Mouse (Mus musculus): Measurements from ENCODE around the gene Ankrd66. TPM values are rescaled to one million over a fixed set of nuclear protein-coding genes. Genes with fewer than 3 reads are reported as not detected.

Gene Ankrd66
- total RNA-seq (2022): under 1 TPM in 1 of 4 experiments, not detected in 3; 0.30 TPM

DNA sequence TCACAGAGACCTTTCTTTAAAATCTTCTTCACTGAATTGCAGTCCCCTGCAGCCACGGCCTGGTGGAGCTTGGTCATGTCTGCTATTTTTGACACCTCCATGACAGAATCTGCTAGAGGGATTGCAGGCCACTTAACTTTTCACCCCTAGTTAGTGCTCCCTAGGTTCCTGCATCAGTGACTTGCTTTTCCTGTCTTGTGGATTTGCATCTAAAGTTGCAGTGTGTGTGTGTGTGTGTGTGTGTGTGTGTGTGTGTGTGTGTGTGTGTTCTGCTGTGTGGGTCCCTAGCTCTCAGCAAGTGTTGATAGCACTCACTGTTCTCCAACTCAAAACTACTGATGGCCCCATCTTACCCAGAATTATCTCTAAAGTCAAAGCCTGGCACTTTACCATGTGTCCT lies at the start of gene Ankrd66:
Ankrd66 (minus strand) TSS at position 101 of the 400 bp plus-strand sequence.
- DNase-seq: no peak

GRCm38 (mm10) chr17:43592296-43593291 lies 49.2 kb upstream of the Ankrd66 start:
- DNase-seq: no peak

- no peak for DNase-seq
Observed at GRCm38 (mm10) chr17:43590531-43590930, 47.1 kb upstream of the Ankrd66 start.

GRCm38 (mm10) chr17:43589750-43590149 lies 46.3 kb upstream of the Ankrd66 start:
- DNase-seq: no peak

DNA sequence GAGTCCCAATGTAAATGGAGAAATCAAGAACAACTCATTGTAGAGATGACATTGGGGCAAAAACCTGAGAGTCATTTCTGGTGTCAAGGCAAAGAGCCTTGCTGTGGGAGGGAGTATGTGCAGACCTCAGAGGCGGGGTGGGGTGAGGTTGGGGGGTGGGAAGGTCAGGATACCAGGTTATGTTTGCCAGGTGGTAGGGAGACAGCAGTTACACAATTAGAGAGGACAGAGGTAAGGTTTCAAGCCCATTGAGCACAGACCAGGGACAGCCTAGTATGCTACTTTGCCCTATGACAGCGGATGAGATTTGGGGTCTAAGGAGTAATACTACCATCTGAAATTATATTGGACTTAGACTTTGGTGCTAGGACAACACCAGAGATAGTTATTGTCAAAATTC lies 43.8 kb upstream of the Ankrd66 start:
- no peak for DNase-seq

GRCm38 (mm10) chr17:43584771-43585170 lies 41.3 kb upstream of the Ankrd66 start:
- no peak for DNase-seq

DNA sequence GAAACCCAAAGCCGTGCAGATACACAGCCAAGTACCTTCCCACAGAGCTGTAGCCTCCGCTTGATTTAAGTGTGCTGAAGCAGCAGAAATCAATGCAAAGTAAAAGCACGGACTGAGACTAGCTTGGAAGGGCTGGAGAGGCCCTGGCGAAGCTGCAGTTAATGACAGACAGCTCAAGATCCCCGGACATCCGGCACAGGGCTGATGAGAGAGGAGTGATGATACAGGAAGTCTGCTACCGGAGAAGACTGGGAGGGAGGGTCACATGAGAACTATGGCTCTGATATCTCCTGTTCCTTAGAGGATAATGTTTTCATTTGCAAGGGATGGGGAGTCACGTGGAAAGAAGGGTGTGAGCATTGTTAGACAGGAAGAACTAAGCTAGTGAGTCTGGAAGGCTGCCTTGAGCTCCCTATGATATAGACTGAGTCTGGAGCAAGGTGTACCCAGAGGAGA lies 37.6 kb upstream of the Ankrd66 start:
- no peak for DNase-seq

- no peak for DNase-seq
Observed at GRCm38 (mm10) chr17:43580456-43580855, 37.0 kb upstream of the Ankrd66 start.

GRCm38 (mm10) chr17:43573624-43574073 lies 30.2 kb upstream of the Ankrd66 start:
- no peak for DNase-seq

- no peak for DNase-seq
Observed at GRCm38 (mm10) chr17:43569287-43569686, 25.8 kb upstream of the Ankrd66 start.

- DNase-seq: no peak
Observed at GRCm38 (mm10) chr17:43567992-43568888, 24.8 kb upstream of the Ankrd66 start, which contains the start of gene Pla2g7. Gene Pla2g7, plus strand, starts transcription at chr17:43568098.

DNA sequence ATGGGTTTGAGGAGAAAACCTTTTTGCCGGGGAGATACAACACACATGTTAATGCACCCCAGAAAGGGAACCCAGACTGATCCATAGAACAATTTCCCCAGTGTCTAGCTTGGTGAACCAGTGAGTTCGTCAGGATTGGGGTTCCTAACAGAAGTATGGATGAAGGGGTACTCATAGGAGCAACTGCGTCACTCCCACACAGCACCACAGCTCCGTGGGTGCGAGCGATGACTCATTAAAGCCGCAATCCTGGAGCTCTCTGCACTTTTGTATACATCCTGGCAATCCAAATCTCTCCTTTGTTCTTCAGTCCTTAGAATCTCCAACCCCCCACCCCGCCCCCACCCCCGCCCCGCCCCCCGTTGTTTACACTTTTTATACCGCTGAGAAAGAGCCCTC lies 24.2 kb upstream of the Ankrd66 start:
- no peak for DNase-seq

- no peak for DNase-seq
Observed at GRCm38 (mm10) chr17:43563192-43563987, 20.0 kb upstream of the Ankrd66 start.

DNA sequence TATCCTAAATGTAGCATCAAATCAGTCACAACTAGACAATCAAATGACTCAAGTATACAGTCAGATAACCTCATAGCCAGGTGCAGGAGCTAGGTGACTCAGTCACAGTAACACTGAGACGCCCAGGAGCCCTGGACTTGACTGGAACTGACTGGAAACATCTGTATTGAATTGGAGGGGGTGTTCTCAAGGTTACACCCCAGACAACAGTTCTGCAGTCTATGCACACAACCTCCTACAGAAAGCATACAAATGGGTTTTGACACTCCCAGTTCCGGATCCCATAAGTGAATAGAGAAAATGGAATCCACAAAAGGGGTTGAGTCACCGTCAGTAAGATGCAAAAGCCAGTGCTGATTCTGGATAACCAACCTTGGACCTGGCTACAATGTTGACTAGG lies 15.2 kb upstream of the Ankrd66 start:
- DNase-seq: no peak

DNA sequence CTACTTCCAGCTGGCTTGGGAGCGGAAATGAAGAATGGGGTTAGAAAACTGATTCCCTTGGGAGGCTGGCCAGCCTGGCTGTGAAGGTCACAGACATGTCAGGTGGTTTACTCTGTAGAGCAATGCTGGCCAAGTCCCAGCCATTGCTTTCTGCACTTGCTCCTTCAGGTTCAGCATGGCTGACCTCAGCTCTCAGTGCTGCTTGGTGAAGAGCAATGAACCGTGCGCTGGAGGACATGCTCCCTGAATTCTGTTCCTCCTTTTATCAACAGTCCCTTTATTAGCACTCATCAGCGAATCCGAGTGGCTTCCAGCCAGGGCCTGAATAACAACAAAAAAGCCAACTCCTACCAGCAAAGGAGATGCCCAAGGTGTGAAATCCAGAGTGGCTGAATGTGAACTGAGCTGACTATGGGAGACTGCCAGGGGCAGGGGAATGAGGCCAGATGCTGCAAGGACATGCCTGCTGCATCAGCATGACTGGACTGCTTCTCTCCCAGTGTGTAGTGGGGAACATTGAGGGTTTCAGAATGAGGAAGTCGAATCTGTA lies 14.2 kb upstream of the Ankrd66 start:
- peak; percentile 30 for DNase-seq

GRCm38 (mm10) chr17:43557104-43557503 lies 13.7 kb upstream of the Ankrd66 start:
- no peak for DNase-seq

DNA sequence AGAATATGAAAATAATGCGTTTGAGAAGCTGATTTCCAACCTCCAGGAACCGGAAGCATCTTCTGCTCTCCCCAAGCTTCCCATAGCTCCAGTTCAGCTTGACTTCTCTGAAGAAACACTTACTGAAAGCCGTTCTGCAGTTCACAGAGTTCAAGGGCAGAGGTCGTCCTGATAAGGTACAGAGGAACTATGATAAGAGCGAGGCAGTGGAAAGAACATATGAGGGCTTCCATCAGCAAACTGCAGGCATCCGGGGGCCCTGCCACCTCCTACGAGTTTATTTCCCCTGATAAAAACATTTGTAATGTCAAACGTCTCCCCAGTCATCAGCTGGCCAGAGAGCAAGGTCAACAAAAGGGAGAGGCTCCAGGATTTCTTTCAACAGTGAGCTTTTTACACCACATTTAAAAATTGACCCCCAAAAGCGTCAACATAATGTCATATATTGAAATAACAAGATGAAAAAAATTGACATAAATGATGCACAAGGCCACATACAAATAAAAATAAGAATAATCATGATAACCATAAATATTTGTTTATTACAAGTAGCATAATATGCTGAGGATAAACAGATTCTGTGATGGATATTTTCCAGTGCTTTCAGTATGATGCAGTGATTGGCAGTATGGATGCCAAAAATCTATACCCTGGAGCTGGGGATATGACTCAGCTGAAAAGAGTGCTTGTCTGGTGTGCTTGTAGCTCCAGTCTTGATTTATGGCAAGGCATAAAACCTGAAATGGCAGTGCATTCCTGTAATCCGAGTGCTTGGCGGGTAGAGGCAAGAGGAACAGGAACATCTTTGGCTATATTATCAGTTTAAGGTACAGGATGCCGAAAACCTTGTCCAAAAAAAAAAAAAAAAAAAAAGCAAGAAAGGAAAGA lies 11.3 kb upstream of the Ankrd66 start:
- DNase-seq: peak; percentile 7

DNA sequence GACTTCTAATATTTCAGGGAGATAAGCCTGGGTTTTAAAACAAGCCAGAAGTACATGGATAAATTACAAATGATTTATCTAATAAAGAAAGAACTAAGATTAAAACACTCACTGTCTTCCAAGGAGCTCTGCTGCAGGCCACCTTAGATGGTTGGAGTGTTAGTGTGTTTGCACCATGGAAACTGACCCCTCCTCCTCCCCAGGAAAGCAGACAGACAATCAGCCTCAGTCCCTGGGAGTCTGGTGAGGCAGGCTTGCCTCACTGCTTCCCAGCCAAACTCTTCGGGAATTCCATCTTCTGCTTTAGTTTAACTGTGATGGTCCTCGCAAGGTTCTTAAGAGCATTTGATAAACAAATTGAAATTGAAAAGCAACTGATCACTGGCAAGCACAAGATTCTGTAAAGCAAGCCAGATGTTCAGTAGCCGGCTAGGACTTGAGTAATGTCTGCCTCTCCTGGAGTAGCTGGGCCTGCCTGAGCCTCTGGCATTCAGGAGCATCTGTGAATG lies 7.7 kb upstream of the Ankrd66 start:
- DNase-seq: no peak

DNA sequence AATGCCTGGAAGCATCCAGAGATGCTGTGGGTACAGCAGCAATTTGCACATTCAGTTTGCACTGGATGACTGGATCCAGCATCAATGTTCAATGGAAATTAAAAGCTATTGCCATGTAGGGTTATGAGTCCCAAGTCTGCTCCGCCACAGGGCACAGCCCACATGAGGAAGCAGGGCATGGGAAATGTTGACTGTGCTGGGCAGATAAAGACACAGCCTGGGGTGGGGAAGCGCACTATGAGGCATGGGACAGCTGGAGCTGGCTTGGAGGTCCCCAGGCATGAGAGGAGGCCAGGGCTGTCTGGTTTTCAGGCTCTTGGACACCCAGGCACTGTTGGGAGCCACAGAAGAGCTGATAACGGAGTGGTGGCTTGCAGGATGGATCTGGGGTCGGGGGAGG lies 601 bp upstream of the Ankrd66 start:
- DNase-seq: no peak

DNA sequence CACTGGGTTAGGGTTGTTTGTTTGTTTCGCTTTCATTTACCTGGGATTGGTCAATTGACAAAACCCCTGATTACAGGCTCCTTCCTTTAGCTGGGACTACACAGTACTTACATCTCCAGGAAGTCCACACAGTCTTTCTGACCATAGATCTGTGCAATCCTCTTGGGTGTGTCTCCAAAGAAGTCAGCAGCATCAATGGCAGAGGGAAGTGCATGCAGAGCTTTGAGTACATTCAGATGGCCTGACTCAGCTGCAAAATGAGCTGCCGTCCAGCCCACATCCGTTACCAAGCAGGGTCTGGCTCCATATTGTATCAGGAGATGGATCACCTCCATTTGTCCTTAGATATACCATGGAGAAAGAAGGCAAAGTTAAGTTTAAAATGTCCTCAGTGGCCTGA lies 4.7 kb downstream of the Ankrd66 start:
- no peak for DNase-seq

All from adrenal gland, adult 8-10 months (tissue).